Mouse (Mus musculus): Measurements from ENCODE around the gene Rbfox2. TPM values are rescaled to one million over a fixed set of nuclear protein-coding genes. Genes with fewer than 3 reads are reported as not detected.

Rbfox2 gene
- total and polyA plus RNA-seq, 2 experiments = 17.4 to 21.5 TPM

DNA sequence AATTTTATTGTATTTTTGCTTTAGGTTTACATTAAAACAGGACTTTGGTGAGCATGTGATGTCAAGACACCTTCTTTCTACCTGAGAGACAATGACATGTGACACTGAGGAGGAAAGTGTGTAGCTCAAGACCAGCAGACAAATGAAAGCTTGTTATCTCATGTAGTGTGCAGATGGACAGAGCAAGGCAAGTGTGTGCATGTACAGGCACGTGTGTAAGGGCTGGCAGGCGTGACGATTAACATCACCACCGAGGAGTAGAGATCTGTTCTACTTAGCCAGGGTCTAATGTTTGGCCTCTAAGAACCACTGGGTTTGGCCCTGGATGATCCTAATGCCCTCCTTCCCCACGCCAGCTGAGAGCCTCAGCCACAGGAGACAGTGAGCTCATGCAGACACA lies 216.3 kb downstream of the Rbfox2 start:
- Histone ChIP-seq H3K27me3 (ENCODE audit: control insufficient read depth, insufficient read depth, low read length) (no peaks in the 10 kb centered on the region), H3K36me3 (ENCODE audit: control insufficient read depth, insufficient read depth, low read length) (peaks cover 19% of the 10 kb centered on the region; the same call in 1 of the 2 replicates), H3K9ac (ENCODE audit: low read depth, low read length) (no peak overlapping the region), H3K4me1 (ENCODE audit: control insufficient read depth, insufficient read depth, low read length) (no peaks in the 10 kb centered on the region), H3K79me2 (ENCODE audit: control insufficient read depth, insufficient read depth, low read length) (no peaks in the 10 kb centered on the region), H3K4me3 (ENCODE audit: insufficient read depth, low read depth, low read length) (no peak overlapping the region), H3K27ac (replicated peaks; ENCODE audit: insufficient read depth, low read depth, low read length) (no peak overlapping the region)
- no peak for DNase-seq (ENCODE audit: extremely low read depth, low read depth, low spot score)
- TF ChIP-seq POLR2A (IDR thresholded peaks at IDR 0.05; ENCODE audit: extremely low read depth, insufficient read depth, low read length) = no peak
- TF ChIP-seq CTCF (IDR thresholded peaks at IDR 0.05; ENCODE audit: low read depth, low read length) = no peak
- 97% methylated on average over 5 of the region's 5 CpGs for WGBS

DNA sequence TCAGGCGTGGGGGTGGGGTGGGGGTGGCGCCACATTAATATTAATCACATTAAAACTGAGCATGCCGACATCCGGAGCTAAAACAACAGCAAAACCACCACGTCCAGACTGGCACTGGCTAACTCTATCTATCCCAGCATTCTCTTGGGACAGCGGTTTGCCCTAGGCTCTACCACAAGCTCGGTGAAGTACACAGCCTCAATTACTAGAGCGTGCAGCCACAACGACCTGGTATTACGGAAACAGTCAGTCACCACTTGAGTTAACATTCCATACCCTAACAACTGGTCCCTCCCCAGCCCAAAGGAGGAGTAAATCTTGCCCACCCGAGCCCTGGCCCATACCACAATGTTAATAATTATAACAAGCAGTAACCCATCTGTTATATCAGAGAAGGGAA lies 217.6 kb downstream of the Rbfox2 start:
- WGBS = 92% methylated on average over 11 of the region's 11 CpGs
- DNase-seq (ENCODE audit: extremely low read depth, low read depth, low spot score) = no peak

DNA sequence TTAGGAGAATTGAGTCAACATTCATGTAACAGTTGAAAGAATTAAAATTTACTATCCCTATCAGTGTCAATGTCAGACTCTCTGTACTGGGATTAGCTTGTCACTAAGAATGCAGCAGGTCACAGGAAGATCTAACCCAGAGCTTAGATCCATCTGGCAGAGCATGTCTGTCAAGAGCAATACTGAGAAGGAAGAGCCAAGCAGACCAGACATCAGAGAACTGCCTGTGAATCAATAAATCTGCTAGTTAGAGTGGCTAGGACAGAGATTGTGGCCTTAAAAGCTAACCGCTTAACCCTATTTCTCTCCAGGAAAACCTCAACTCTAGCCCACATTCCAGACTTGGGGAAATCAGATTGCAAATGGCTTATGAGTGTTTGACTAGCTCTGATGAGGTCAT lies 220.3 kb downstream of the Rbfox2 start:
- H3K4me3 ChIP-seq (ENCODE audit: insufficient read depth, low read depth, low read length) = no peak overlapping the region
- WGBS = 75% methylated on average over 1 of the region's 1 CpGs
- no peak overlapping the region for H3K9ac ChIP-seq (ENCODE audit: low read depth, low read length)
- no peaks in the 10 kb centered on the region for H3K79me2 ChIP-seq (ENCODE audit: control insufficient read depth, insufficient read depth, low read length)
- peaks cover 26% of the 10 kb centered on the region for H3K36me3 ChIP-seq (ENCODE audit: control insufficient read depth, insufficient read depth, low read length)
- TF ChIP-seq POLR2A (IDR thresholded peaks at IDR 0.05; ENCODE audit: extremely low read depth, insufficient read depth, low read length) (no peak), CTCF (IDR thresholded peaks at IDR 0.05; ENCODE audit: low read depth, low read length) (no peak)
- no peak for DNase-seq (ENCODE audit: extremely low read depth, low read depth, low spot score)
- H3K27me3 ChIP-seq (ENCODE audit: control insufficient read depth, insufficient read depth, low read length) = no peaks in the 10 kb centered on the region
- H3K27ac ChIP-seq (replicated peaks; ENCODE audit: insufficient read depth, low read depth, low read length) = no peak overlapping the region
- no peaks in the 10 kb centered on the region for H3K4me1 ChIP-seq (ENCODE audit: control insufficient read depth, insufficient read depth, low read length)

More for the DNA sequence above, 217.6 kb downstream of the Rbfox2 start:
- no peak overlapping the region for H3K27ac ChIP-seq (replicated peaks; ENCODE audit: insufficient read depth, low read depth, low read length)
- no peaks in the 10 kb centered on the region for H3K27me3 ChIP-seq (ENCODE audit: control insufficient read depth, insufficient read depth, low read length)
- no peaks in the 10 kb centered on the region for H3K4me1 ChIP-seq (ENCODE audit: control insufficient read depth, insufficient read depth, low read length)
- peaks cover 24% of the 10 kb centered on the region for H3K36me3 ChIP-seq (ENCODE audit: control insufficient read depth, insufficient read depth, low read length)
- H3K79me2 ChIP-seq (ENCODE audit: control insufficient read depth, insufficient read depth, low read length) = no peaks in the 10 kb centered on the region
- no peak overlapping the region for H3K4me3 ChIP-seq (ENCODE audit: insufficient read depth, low read depth, low read length)
- H3K9ac ChIP-seq (ENCODE audit: low read depth, low read length) = no peak overlapping the region
- TF ChIP-seq POLR2A (IDR thresholded peaks at IDR 0.05; ENCODE audit: extremely low read depth, insufficient read depth, low read length) (no peak), CTCF (IDR thresholded peaks at IDR 0.05; ENCODE audit: low read depth, low read length) (no peak)

DNA sequence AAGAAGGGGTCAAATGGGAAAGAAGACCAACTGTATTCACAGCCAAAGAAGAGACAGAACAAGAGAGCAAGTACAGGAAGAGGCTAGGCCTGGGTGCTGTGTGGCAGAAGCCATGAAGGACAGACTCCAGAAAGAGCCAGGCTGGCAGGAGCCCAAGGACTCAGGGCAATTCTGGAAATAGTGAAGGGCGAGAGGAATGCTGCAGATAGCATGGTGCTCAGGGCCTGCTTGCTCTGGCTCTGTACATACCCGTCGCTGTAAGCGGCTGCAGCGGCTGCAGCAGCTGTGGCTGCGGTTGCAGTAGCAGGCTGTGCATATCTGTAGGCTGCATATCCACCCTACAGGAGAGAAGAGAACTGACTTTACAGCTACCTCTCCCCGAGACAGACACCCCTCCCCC lies 221.0 kb downstream of the Rbfox2 start:
- Histone ChIP-seq H3K4me3 (ENCODE audit: insufficient read depth, low read depth, low read length) (no peak overlapping the region), H3K27ac (replicated peaks; ENCODE audit: insufficient read depth, low read depth, low read length) (no peak overlapping the region), H3K4me1 (ENCODE audit: control insufficient read depth, insufficient read depth, low read length) (no peaks in the 10 kb centered on the region), H3K9ac (ENCODE audit: low read depth, low read length) (no peak overlapping the region), H3K36me3 (ENCODE audit: control insufficient read depth, insufficient read depth, low read length) (peaks cover 26% of the 10 kb centered on the region), H3K79me2 (ENCODE audit: control insufficient read depth, insufficient read depth, low read length) (no peaks in the 10 kb centered on the region), H3K27me3 (ENCODE audit: control insufficient read depth, insufficient read depth, low read length) (no peaks in the 10 kb centered on the region)
- no peak for TF ChIP-seq CTCF (IDR thresholded peaks at IDR 0.05; ENCODE audit: low read depth, low read length)
- TF ChIP-seq POLR2A (IDR thresholded peaks at IDR 0.05; ENCODE audit: extremely low read depth, insufficient read depth, low read length) = no peak
- 93% methylated on average over 7 of the region's 7 CpGs for WGBS
- DNase-seq (ENCODE audit: extremely low read depth, low read depth, low spot score) = no peak

DNA sequence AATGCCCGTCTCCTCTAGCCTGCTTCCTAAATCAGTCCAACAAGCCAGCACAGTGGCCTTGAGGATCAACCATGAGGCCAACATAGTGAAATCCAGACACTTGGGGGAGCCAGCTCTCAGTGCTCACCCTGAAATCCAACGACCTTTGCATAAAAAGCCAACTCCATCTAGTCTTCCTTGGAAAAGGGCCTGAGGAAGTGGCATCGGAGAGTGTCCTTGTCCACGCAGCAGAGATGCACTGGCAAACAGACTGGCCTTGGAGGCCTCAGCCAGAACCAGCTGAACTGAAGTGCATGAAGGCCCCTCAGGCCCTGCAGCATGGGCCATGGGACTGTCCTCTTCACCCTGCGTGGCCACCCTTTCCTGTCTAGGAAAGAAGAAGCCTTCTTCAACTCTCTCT lies 225.3 kb downstream of the Rbfox2 start:
- no peak for DNase-seq (ENCODE audit: extremely low read depth, low read depth, low spot score)
- WGBS = 79% methylated on average over 5 of the region's 5 CpGs

DNA sequence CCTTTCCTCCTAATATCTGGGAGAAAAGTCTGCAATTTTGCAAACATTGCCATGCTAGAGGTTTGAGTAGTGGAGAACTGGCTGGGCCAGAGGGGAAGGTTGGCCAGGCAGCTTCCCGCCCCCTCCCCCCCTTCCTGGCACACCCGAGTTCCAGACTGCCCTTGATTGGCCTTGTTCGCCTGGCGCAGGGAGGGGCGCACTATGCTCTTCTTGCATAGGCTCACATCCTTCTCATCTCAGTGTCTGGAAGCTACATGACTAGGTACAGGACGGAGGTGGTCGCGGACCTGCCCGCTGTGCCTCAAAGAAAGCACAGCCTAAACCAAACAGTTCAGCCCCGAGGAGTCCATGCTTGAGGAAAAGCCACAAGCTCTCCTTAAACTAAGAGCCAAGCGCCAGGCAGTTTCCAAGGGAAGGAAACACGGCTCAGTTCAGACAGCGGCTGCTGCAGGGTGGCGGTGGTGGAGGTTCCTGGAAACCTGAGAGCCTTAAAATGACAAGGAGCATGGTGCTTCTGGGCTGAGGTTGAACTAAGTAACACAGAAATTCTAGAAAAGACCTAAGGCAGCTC lies 226.0 kb downstream of the Rbfox2 start:
- H3K27ac ChIP-seq (replicated peaks; ENCODE audit: insufficient read depth, low read depth, low read length) = no peak overlapping the region
- H3K4me1 ChIP-seq (ENCODE audit: control insufficient read depth, insufficient read depth, low read length) = no peaks in the 10 kb centered on the region
- DNase-seq (ENCODE audit: extremely low read depth, low read depth, low spot score) = no peak
- 85% methylated on average over 14 of the region's 14 CpGs for WGBS
- no peaks in the 10 kb centered on the region for H3K27me3 ChIP-seq (ENCODE audit: control insufficient read depth, insufficient read depth, low read length)
- H3K79me2 ChIP-seq (ENCODE audit: control insufficient read depth, insufficient read depth, low read length) = no peaks in the 10 kb centered on the region
- no peak overlapping the region for H3K9ac ChIP-seq (ENCODE audit: low read depth, low read length)
- peaks cover 21% of the 10 kb centered on the region for H3K36me3 ChIP-seq (ENCODE audit: control insufficient read depth, insufficient read depth, low read length)
- no peak overlapping the region for H3K4me3 ChIP-seq (ENCODE audit: insufficient read depth, low read depth, low read length)
- no peak for TF ChIP-seq POLR2A (IDR thresholded peaks at IDR 0.05; ENCODE audit: extremely low read depth, insufficient read depth, low read length)
- no peak for TF ChIP-seq CTCF (IDR thresholded peaks at IDR 0.05; ENCODE audit: low read depth, low read length)

More for the DNA sequence above, 225.3 kb downstream of the Rbfox2 start:
- Histone ChIP-seq H3K27me3 (ENCODE audit: control insufficient read depth, insufficient read depth, low read length) (no peaks in the 10 kb centered on the region), H3K36me3 (ENCODE audit: control insufficient read depth, insufficient read depth, low read length) (peaks cover 22% of the 10 kb centered on the region), H3K27ac (replicated peaks; ENCODE audit: insufficient read depth, low read depth, low read length) (no peak overlapping the region), H3K79me2 (ENCODE audit: control insufficient read depth, insufficient read depth, low read length) (no peaks in the 10 kb centered on the region), H3K9ac (ENCODE audit: low read depth, low read length) (no peak overlapping the region), H3K4me1 (ENCODE audit: control insufficient read depth, insufficient read depth, low read length) (no peaks in the 10 kb centered on the region), H3K4me3 (ENCODE audit: insufficient read depth, low read depth, low read length) (no peak overlapping the region)
- TF ChIP-seq CTCF (IDR thresholded peaks at IDR 0.05; ENCODE audit: low read depth, low read length) (no peak), POLR2A (IDR thresholded peaks at IDR 0.05; ENCODE audit: extremely low read depth, insufficient read depth, low read length) (no peak)

All from liver, adult 2 months (tissue).